Mouse (Mus musculus): Measurements from ENCODE around the gene Cdkl4.

Cdkl4 gene

DNA sequence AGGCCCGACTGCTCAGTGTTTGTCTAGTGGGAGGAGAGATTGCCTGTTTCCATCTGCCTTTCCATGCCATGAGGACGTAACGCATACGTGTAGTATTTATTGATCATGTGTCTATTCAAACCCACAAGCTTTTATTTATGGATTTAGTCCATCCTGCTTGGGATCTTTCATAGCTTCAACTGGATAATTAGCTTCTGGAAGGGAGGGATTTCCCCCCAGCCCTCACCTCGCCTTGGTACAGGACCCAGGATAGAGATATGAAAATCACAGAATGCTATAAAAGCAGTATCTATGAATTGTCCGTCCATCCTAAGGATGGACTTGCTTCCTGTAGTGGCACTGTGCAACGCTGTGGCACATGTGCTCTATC, 96.8 kb downstream of the Cdkl4 start:
- intact Hi-C loops (cut with DNase I): loop anchor here (5.0 kb wide), 1 partner anchor 71 kb away; no protein-coding TSS in a partner anchor

DNA sequence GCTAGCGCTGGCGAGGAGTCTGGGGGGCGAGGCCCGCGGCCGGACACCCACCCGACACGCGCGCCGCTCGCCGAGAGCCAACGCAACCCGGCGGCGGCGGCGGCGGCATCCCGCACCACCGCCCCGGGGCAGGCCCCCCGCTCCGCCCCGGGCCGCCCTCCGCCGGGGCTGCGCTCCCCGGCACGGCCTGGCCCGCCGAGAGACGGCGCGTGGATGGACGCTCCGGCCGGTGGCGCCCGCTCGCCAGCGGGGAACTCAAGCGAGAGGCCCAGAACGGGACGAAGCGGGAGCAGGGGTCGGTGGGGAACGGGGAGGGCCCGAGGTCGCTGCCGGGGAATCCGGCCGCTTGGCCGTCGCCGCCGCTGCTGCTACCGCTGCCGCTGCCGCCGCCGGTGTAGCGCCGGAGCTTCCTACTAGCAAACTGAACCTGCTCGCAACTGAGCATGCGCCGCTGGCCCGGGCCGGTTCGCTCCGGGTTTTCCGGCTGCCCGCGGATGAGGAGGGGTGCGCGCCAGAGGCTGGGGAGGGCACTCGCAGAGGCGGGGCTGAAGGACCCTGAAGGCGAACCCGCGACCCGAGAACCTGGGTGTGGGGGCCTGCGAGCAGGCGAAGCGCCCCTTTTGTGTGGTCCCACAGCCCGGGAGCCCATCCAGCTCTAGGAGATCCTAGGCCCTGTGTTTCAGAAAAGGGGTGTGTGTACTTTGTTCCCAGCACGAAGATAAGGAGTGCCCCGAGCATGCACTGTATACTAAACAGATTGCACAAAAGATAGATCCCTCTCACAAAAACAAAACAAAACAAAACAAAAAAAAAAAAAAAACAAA, 97.4 kb downstream of the Cdkl4 start, which contains the start of gene Sos1:
Sos1 (minus strand) TSS at position 423 of the 824 bp plus-strand sequence.
- intact Hi-C loops (cut with DNase I): loop anchor here (5.0 kb wide), 1 partner anchor 72 kb away; no protein-coding TSS in a partner anchor

DNA sequence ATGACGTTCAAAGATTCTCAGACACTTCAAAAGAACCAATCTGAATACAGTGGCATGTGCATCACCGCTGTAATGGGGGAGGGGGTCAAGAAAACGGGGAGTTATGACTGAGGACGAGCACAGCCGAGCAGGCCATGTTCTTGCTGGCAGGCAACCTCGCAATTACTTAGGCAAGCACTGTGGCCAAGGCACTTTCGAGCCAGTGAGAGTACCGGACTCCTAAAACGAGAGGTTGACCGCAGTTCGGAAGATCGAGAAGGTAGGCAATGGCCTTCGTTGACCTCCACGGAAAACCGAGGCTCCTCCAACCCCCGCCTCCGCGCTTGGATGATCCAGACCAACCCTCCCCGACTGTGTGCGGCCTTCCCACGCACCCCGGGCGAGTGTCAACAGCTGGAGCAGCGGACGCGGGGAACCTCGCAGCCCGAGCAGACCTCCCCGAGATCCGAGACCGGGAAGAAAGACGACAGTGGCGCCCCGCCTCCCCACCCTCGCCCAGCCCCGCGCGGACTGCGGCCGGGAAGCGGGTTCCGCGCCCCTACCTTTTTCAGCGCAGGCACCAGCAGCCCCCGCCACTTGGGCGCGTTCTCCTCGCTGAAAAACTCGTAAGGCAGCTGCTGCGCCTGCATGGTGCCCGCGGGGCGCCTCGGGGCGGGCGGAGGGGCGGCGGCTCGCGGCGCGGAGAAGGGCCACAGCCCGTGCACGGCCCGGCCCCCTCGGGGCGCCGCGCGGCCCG, 98.2 kb downstream of the Cdkl4 start:
- intact Hi-C loops (cut with DNase I): loop anchor here (5.0 kb wide), 1 partner anchor 73 kb away; no protein-coding TSS in a partner anchor

DNA sequence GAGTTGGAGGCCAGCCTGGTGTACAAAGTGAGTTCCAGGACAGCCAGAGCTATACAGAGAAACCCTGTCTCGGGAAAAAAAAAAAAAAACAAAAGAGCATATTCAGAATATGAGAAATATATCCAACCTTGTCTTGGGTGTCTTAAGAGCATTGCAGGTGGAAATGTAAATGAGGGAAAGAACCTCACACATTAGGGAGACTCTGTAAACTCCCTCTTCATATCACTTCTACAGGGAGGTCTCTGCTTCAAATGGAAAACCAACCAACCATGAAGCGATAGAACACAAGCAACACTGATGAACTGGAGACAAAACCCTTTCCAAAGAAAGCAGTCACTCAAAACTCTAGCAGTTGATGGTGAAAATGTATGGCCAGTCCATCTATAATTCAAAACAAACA, 99.9 kb downstream of the Cdkl4 start:
- intact Hi-C loops (cut with DNase I): no loop called here

DNA sequence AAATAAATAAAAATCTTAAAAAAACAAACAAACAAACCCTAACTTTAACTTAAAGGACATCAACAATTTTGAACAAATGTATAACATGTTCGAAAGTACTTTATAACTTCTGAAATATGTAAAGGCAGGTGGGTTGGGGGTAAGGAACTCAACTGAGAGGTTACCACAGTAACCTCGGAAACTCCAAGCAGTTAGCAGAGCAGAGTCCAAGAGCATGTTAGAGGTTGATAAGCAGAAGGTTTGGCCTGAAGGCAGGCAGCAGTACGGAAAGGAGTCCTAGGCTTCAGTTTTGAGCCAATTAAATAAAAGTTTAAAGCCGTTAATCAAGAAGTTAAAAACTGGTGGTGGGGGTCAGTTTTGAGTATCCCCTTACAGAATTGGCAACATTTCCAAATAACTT, 101.1 kb downstream of the Cdkl4 start:
- intact Hi-C loops (cut with DNase I): no loop called here

Measured in adrenal gland (tissue).